Mouse (Mus musculus) adrenal gland, adult (tissue): Measurements from ENCODE around the gene Tmem200a.

Experiments
- DNase-seq, 2 experiments: peaks; one replicate each; pipeline ENCODE4 v3.0.0; 2022 to 2023; ENCODE audit warnings: low spot score in 1 of 2; ENCODE audit not compliant: inconsistent age in 2 of 2

Tmem200a gene

DNA sequence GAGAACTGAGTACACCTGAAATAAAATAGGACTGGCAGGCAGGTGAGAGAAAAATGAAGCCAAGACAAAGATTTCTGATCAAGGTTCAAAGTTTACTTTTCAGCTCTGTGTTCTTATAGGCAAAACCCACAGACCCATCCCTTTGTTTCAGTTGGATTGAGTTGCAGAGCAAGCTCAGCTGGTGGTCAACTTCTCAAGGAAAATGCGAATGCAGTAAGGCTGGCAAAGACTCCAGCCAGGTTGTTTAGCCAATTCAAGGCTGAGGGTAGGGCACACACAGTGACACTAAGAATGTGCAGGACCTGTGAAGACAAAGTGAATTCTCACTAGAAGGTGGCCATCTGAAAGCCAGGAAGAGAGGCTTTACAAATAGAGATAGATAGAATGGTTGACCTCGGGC lies 94.8 kb downstream of the Tmem200a start:
- no peak for DNase-seq

DNA sequence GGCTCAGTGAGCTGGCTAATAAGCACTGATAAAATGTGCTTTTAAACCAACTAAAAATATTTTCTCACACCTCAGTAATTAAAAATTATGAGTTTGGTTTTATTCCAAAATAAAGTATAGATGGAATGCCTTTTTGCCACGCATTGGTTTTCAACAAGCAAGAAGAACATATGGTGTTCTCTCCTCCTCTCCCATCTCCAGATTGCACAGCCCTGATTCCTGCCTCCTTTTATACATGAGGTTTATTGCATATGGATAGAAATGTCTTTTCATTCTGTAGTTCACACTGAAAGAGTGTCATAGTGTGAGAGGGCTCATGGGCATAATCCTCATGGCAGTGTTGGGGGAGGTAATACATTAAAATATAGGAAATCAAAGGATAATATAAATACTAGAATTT lies 96.2 kb downstream of the Tmem200a start:
- no peak for DNase-seq

GRCm38 (mm10) chr10:25962863-25963262 lies 116.0 kb downstream of the Tmem200a start:
- DNase-seq, result no peak

DNA sequence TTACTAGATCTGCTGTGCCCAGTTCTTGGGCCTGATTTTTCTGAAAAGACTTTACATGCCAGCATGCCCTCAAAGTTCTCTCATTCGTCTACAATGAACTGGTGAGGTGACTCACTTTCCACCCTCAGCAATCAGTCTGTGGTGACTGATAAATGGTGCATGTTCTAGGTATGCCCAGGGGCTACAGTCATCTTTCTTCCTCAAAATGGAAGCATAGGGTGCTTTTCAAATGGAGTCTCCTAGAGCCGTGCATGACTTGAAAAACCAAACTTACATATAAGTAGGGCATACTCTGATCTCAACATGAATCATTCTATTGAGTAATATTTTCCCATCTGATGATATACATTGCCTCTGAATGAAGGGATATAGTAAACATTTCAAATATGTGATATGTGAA lies 117.8 kb downstream of the Tmem200a start:
- no peak for DNase-seq

GRCm38 (mm10) chr10:25958762-25959753 lies 119.8 kb downstream of the Tmem200a start:
- DNase-seq, result peak; percentile 23 to 30

- DNase-seq, result peak in 1 of 2 experiments; percentile 35
Measured at GRCm38 (mm10) chr10:25954641-25955228, 124.1 kb downstream of the Tmem200a start.

DNA sequence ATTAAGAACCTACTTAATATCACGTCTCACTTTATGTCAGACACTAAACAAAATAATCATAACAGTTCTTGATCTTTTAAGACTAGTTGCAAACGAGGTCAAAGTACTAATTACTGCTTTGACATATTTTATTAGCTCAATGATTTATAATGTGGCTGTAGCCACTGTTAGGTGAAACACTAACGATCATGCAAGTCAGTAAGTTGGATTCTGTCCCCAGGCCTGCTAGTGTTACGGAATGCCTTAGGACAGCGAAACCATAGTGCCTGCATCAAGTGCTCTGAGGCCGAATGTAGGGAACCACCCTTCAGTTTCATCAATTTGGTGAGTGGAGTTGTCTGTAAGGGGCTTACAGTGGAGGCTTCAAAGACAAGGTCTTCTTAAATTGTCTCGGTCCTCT lies 126.0 kb downstream of the Tmem200a start:
- no peak for DNase-seq

DNA sequence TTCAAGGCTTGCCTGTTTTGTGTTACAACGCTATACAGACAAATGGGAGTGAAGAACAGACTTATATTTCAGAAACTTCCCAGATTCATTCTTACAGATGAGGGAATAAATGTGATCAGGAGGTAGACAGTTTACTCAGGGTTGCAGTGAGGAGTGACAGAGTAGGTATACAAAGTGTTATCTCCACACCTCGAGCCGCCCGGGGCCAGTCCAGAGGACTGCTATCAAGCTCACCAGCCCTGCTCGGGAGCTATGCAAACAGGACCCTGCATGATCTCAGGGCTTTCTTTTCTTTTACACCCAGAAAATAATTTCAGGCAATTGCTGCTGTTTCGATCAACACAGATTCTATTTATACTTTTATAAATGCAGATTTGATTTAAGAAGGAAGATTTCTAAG lies 126.7 kb downstream of the Tmem200a start:
- no peak for DNase-seq

DNA sequence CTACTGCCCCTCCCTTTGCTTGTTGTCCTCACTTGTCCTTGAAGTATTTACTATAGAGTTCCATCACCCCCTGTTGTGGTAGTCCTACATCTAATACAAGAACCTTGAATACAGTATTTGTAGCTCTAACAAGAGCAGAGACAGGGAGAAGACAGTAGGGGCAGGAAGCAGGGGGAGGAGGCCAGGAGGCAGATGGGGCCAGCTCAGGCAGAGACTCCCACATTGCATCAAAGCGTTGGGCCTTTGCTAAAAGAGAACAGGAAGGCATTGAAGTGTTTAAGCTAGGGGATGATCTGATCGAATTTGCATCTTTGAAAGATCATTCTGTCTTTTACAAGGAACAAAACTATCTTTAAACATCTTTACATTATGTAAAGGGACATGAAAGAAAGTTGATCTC lies 133.0 kb downstream of the Tmem200a start:
- DNase-seq, result no peak

GRCm38 (mm10) chr10:25944641-25945040 lies 134.2 kb downstream of the Tmem200a start:
- DNase-seq, result no peak

DNA sequence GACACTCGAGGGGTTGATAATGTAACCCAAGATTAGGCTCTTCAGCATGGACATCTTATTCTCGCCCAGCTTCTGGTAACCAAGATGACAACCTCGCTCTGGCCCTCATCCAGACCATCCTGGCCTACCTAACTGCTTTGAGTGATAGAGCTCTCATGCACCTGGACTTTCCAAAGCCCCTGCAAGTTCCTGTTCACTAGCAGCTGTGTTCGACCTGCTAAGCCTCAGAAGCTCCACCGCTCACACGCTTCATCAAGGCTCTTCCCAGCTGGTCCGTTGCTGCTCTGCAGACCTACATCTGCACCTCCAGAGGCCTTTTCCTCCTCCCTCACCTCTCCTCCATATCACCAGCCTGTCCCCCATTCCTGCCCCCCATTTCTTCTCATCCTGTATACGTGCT lies 147.1 kb downstream of the Tmem200a start:
- DNase-seq, result no peak

- peak in 1 of 2 experiments; percentile 32 for DNase-seq
Measured at GRCm38 (mm10) chr10:25929401-25930150, 149.3 kb downstream of the Tmem200a start.

DNA sequence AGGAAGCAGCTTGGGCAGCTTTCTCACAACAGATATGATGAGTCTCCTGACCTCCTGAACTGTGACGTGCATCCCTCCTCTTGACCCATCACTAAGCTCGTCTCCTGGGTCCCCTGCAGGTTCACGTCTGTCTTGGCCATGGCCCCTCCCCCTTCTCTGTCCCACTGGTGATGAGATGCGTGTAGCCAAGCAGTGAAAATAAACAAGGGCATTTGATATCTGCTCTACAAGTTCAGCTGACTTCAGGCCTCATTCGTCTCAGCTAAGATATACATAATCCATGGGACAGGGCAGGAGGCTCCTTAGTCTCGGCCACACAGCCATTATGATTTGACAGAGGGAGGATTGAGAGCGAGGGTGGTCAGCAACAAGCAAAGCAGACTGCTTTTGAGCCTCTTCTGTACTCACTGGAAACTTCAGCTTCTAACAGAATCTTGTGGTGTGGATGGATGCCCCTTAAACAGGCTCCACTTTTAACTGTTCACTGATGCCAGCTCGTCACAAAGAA lies 149.9 kb downstream of the Tmem200a start:
- DNase-seq, result no peak

DNA sequence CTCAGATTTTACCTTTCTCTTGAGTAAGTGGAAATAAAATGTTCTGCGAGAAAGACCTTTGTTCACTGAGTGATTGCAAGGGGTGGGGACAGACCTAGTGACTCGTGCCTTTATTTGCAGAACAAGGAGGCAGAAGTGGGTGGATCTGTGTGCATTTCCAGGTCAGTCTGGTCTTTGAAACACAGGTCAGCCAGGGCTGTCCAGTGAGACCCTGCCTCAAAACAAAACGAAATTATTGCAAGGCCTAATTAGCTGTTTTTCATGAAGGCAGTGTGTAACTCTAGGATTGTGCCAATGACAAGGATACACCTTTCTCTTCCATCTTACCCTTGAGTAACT lies 150.4 kb downstream of the Tmem200a start:
- DNase-seq, result peak in 1 of 2 experiments; percentile 33

- peak in 1 of 2 experiments; percentile 39 for DNase-seq
Measured at GRCm38 (mm10) chr10:25927553-25928447, 151.1 kb downstream of the Tmem200a start.

DNA sequence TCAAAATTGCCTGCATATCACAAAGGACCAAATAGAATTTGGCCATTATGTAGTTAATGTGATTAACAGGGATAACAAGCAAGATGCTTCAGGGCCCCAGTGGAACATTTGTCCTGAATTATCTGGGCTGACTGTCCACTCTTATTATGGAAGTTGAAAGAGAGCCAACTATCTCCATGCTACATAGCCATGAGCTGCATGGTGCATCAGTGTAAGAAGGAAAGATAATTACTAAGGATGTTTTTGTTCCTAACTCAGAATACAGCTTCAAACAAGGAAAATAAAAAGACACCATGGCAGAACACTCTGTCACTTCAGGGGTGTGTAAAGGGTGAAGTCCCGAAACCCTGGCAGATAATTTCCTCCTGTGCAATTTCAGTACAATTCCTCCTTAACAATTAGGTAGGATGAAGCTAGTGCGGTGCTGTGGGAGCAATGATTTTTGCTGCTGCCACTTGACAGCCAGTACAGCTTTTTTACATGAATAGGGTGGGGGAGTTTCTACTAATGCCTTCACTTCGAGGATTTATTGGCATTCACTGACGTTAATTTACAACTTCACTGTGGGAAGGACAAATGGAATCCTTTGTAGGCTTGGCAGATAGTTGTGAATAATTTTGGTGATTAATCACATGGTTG lies 158.1 kb downstream of the Tmem200a start:
- peak in 1 of 2 experiments; percentile 32 for DNase-seq

GRCm38 (mm10) chr10:25918103-25918502 lies 160.7 kb downstream of the Tmem200a start:
- no peak for DNase-seq

GRCm38 (mm10) chr10:25910270-25910669 lies 168.6 kb downstream of the Tmem200a start:
- no peak for DNase-seq

DNA sequence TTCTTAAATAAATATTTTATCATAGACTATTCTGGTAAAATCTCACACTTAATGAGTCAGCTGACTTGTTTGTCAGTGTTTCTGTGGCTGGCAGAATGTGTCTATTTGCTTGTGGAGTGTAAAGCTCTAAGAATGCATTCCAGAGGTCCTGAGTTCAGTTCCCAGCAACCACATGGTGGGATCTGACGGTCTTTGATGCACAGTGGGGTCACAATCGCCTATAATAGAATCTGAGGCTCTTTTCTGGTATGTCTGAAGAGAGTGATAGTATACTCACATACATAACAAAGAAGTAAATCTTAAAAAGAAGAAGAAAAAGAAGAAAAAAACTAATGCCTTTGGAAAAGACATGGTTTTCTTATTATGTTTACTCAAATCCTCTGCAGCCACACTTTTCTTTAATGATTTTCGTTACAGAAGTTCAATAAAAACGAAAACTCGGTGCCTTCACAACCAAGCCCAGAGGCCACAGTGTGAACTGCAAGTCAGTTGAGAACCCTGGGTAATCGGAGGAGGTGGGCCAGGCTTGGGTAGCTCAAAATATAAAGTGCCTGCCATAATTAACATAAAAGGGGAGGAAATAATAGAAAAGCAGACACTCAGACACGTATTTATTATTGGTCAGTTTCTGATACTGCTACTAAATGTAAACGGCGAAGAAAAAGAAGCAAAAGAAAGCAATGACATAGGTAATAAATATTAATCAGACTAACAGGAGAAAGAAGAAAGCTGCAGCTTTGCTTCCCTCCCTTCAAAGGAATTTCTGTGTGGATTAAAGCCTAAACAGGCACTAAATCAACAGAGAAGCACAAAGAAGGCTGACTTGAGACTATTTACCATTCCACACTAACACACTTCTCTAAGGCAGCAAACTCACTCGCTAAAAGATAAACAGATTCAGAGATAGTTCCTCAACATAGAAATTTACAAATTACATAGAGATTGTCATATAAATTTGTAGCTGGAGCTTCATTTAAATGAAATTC lies 170.5 kb downstream of the Tmem200a start:
- no peak for DNase-seq
